Mouse (Mus musculus): ENCODE data around the gene Taok2. TPM values are rescaled to one million over a fixed set of nuclear protein-coding genes. Genes with fewer than 3 reads are reported as not detected.

The Taok2 gene
- polyA plus RNA-seq, 1 experiment from 2014 or later: 27.3 TPM

GRCm38 (mm10) chr7:126817595-126817994, 66.9 kb downstream of the Taok2 start:
- no peak for ATAC-seq (ENCODE audit: low FRiP score)
- 85% methylated on average over 7 of the region's 7 CpGs for WGBS
- no peak for DNase-seq (ENCODE audit: low spot score)
- no peaks in the 10 kb centered on the region for H3K9me3 ChIP-seq (ENCODE audit: control insufficient read depth, low read length)
- H3K4me1 ChIP-seq (replicated peaks; ENCODE audit: control insufficient read depth, insufficient read depth, low read length): no peaks in the 10 kb centered on the region; the same call in 1 of the 2 replicates
- no peak overlapping the region for H3K4me3 ChIP-seq (ENCODE audit: low read depth, low read length)
- no peaks in the 10 kb centered on the region for H3K27me3 ChIP-seq (ENCODE audit: control insufficient read depth, insufficient read depth, low read length)
- no peaks in the 10 kb centered on the region for H3K36me3 ChIP-seq (ENCODE audit: control insufficient read depth, insufficient read depth, low read length)
- H3K4me2 ChIP-seq (replicated peaks; ENCODE audit: low read depth, low read length): no peak overlapping the region
- no peak overlapping the region for H3K27ac ChIP-seq (ENCODE audit: low read depth, low read length)
- no peak overlapping the region for H3K9ac ChIP-seq (ENCODE audit: low read depth, low read length)

- DNase-seq (ENCODE audit: low spot score): no peak
- 89% methylated on average over 8 of the region's 8 CpGs for WGBS
- H3K4me2 ChIP-seq (replicated peaks; ENCODE audit: low read depth, low read length): no peak overlapping the region
These were observed 68.0 kb downstream of the Taok2 start for GRCm38 (mm10) chr7:126816494-126816893.

GRCm38 (mm10) chr7:126815726-126816222, 68.7 kb downstream of the Taok2 start:
- 51% methylated on average over 8 of the region's 8 CpGs for WGBS
- no peaks in the 10 kb centered on the region for H3K9me3 ChIP-seq (ENCODE audit: control insufficient read depth, low read length)
- H3K27me3 ChIP-seq (ENCODE audit: control insufficient read depth, insufficient read depth, low read length): no peaks in the 10 kb centered on the region
- no peak overlapping the region for H3K9ac ChIP-seq (ENCODE audit: low read depth, low read length)
- ATAC-seq (ENCODE audit: low FRiP score) (no peak), DNase-seq (ENCODE audit: low spot score) (no peak)
- H3K4me1 ChIP-seq (replicated peaks; ENCODE audit: control insufficient read depth, insufficient read depth, low read length): no peaks in the 10 kb centered on the region
- no peak overlapping the region for H3K27ac ChIP-seq (ENCODE audit: low read depth, low read length)
- H3K36me3 ChIP-seq (ENCODE audit: control insufficient read depth, insufficient read depth, low read length): no peaks in the 10 kb centered on the region
- no peak overlapping the region for H3K4me3 ChIP-seq (ENCODE audit: low read depth, low read length)
- no peak overlapping the region for H3K4me2 ChIP-seq (replicated peaks; ENCODE audit: low read depth, low read length)

More at GRCm38 (mm10) chr7:126816494-126816893, 68.0 kb downstream of the Taok2 start:
- Histone ChIP-seq H3K4me1 (replicated peaks; ENCODE audit: control insufficient read depth, insufficient read depth, low read length) (no peaks in the 10 kb centered on the region), H3K4me3 (ENCODE audit: low read depth, low read length) (no peak overlapping the region), H3K9ac (ENCODE audit: low read depth, low read length) (no peak overlapping the region), H3K27me3 (ENCODE audit: control insufficient read depth, insufficient read depth, low read length) (no peaks in the 10 kb centered on the region), H3K9me3 (ENCODE audit: control insufficient read depth, low read length) (no peaks in the 10 kb centered on the region), H3K27ac (ENCODE audit: low read depth, low read length) (no peak overlapping the region), H3K36me3 (ENCODE audit: control insufficient read depth, insufficient read depth, low read length) (no peaks in the 10 kb centered on the region)
- ATAC-seq (ENCODE audit: low FRiP score): no peak

Other genes with a start within 250 kb of the Taok2 start
- gene Sgf29, start 235.4 kb downstream of the Taok2 start, polyA plus RNA-seq (2014; fragmentation: Nextera tagmentation; extraction: Ambion mirVana): 44.8 and 49.3 TPM in 2 replicates
- gene Sult1a1, start 208.3 kb downstream of the Taok2 start, polyA plus RNA-seq (2014; fragmentation: Nextera tagmentation; extraction: Ambion mirVana): 0.25 and 0.52 TPM in 2 replicates
- gene Bola2, start 189.3 kb downstream of the Taok2 start, polyA plus RNA-seq (2014; fragmentation: Nextera tagmentation; extraction: Ambion mirVana): 164 and 176 TPM in 2 replicates
- 9.8 and 10.7 TPM in 2 replicates for gene Slx1b, start 188.9 kb downstream of the Taok2 start, polyA plus RNA-seq (2014; fragmentation: Nextera tagmentation; extraction: Ambion mirVana)
- 45.3 and 47.8 TPM in 2 replicates for gene Coro1a, start 176.9 kb downstream of the Taok2 start, polyA plus RNA-seq (2014; fragmentation: Nextera tagmentation; extraction: Ambion mirVana)
- 47.2 and 51.8 TPM in 2 replicates for gene Mapk3, start 125.1 kb downstream of the Taok2 start, polyA plus RNA-seq (2014; fragmentation: Nextera tagmentation; extraction: Ambion mirVana)
- 0.97 and 1.4 TPM in 2 replicates for gene Gdpd3, start 118.4 kb downstream of the Taok2 start, polyA plus RNA-seq (2014; fragmentation: Nextera tagmentation; extraction: Ambion mirVana)
- gene Ypel3, start 107.7 kb downstream of the Taok2 start, polyA plus RNA-seq (2014; fragmentation: Nextera tagmentation; extraction: Ambion mirVana): 114 and 119 TPM in 2 replicates
- 0.25 and 0.79 TPM in 2 replicates for gene Tbx6, start 103.2 kb downstream of the Taok2 start, polyA plus RNA-seq (2014; fragmentation: Nextera tagmentation; extraction: Ambion mirVana)
- gene Ppp4c, start 92.2 kb downstream of the Taok2 start, polyA plus RNA-seq (2014; fragmentation: Nextera tagmentation; extraction: Ambion mirVana): 313 and 330 TPM in 2 replicates
- gene Fam57b, start 87.0 kb downstream of the Taok2 start, polyA plus RNA-seq (2014; fragmentation: Nextera tagmentation; extraction: Ambion mirVana): 14.6 and 16.3 TPM in 2 replicates
- gene 4930451I11Rik, start 53.1 kb downstream of the Taok2 start, polyA plus RNA-seq (2014; fragmentation: Nextera tagmentation; extraction: Ambion mirVana): not detected in 2 replicates
- 3.4 and 3.7 TPM in 2 replicates for gene Doc2a, start 37.3 kb downstream of the Taok2 start, polyA plus RNA-seq (2014; fragmentation: Nextera tagmentation; extraction: Ambion mirVana)
- 22.0 and 25.2 TPM in 2 replicates for gene Hirip3, start 22.7 kb downstream of the Taok2 start, polyA plus RNA-seq (2014; fragmentation: Nextera tagmentation; extraction: Ambion mirVana)
- 89.3 and 89.4 TPM in 2 replicates for gene Ino80e, start 22.3 kb downstream of the Taok2 start, polyA plus RNA-seq (2014; fragmentation: Nextera tagmentation; extraction: Ambion mirVana)
- gene Tmem219, start 38.2 kb upstream of the Taok2 start, polyA plus RNA-seq (2014; fragmentation: Nextera tagmentation; extraction: Ambion mirVana): 25.3 and 28.6 TPM in 2 replicates
- gene Kctd13, start 44.2 kb upstream of the Taok2 start, polyA plus RNA-seq (2014; fragmentation: Nextera tagmentation; extraction: Ambion mirVana): 30.1 and 33.5 TPM in 2 replicates
- 0.90 and 0.92 TPM in 2 replicates for gene Asphd1, start 64.9 kb upstream of the Taok2 start, polyA plus RNA-seq (2014; fragmentation: Nextera tagmentation; extraction: Ambion mirVana)
- 13.2 and 14.2 TPM in 2 replicates for gene Sez6l2, start 65.9 kb upstream of the Taok2 start, polyA plus RNA-seq (2014; fragmentation: Nextera tagmentation; extraction: Ambion mirVana)
- 68.9 and 69.5 TPM in 2 replicates for gene Cdipt, start 91.2 kb upstream of the Taok2 start, polyA plus RNA-seq (2014; fragmentation: Nextera tagmentation; extraction: Ambion mirVana)
- 0.63 and 0.93 TPM in 2 replicates for gene Cdiptos, start 91.4 kb upstream of the Taok2 start, polyA plus RNA-seq (2014; fragmentation: Nextera tagmentation; extraction: Ambion mirVana)
- 3.4 and 3.5 TPM in 2 replicates for gene Mvp, start 129.9 kb upstream of the Taok2 start, polyA plus RNA-seq (2014; fragmentation: Nextera tagmentation; extraction: Ambion mirVana)
- not detected in 2 replicates for gene Pagr1b, start 131.8 kb upstream of the Taok2 start, polyA plus RNA-seq (2014; fragmentation: Nextera tagmentation; extraction: Ambion mirVana)
- gene Pagr1a, start 132.6 kb upstream of the Taok2 start, polyA plus RNA-seq (2014; fragmentation: Nextera tagmentation; extraction: Ambion mirVana): 76.1 and 78.5 TPM in 2 replicates
- gene Gm42742, start 136.4 kb upstream of the Taok2 start, polyA plus RNA-seq (2014; fragmentation: Nextera tagmentation; extraction: Ambion mirVana): 50.4 and 53.7 TPM in 2 replicates
- 7.2 and 7.7 TPM in 2 replicates for gene Prrt2, start 136.5 kb upstream of the Taok2 start, polyA plus RNA-seq (2014; fragmentation: Nextera tagmentation; extraction: Ambion mirVana)
- gene Maz, start 142.3 kb upstream of the Taok2 start, polyA plus RNA-seq (2014; fragmentation: Nextera tagmentation; extraction: Ambion mirVana): 69.4 and 71.4 TPM in 2 replicates
- gene Kif22, start 157.8 kb upstream of the Taok2 start, polyA plus RNA-seq (2014; fragmentation: Nextera tagmentation; extraction: Ambion mirVana): 142 and 146 TPM in 2 replicates
- not detected in 2 replicates for gene Zg16, start 202.6 kb upstream of the Taok2 start, polyA plus RNA-seq (2014; fragmentation: Nextera tagmentation; extraction: Ambion mirVana)
- gene AI467606, start 206.7 kb upstream of the Taok2 start, polyA plus RNA-seq (2014; fragmentation: Nextera tagmentation; extraction: Ambion mirVana): 1.0 and 1.3 TPM in 2 replicates
- gene Qprt, start 237.5 kb upstream of the Taok2 start, polyA plus RNA-seq (2014; fragmentation: Nextera tagmentation; extraction: Ambion mirVana): 1.7 and 2.0 TPM in 2 replicates